Mouse (Mus musculus): Measurements from ENCODE around the gene Slc27a1. TPM values are rescaled to one million over a fixed set of nuclear protein-coding genes. Genes with fewer than 3 reads are reported as not detected.

Slc27a1 gene
- total and polyA plus RNA-seq, 3 experiments, result 0.46 to 1.3 TPM; not detected in 1

DNA sequence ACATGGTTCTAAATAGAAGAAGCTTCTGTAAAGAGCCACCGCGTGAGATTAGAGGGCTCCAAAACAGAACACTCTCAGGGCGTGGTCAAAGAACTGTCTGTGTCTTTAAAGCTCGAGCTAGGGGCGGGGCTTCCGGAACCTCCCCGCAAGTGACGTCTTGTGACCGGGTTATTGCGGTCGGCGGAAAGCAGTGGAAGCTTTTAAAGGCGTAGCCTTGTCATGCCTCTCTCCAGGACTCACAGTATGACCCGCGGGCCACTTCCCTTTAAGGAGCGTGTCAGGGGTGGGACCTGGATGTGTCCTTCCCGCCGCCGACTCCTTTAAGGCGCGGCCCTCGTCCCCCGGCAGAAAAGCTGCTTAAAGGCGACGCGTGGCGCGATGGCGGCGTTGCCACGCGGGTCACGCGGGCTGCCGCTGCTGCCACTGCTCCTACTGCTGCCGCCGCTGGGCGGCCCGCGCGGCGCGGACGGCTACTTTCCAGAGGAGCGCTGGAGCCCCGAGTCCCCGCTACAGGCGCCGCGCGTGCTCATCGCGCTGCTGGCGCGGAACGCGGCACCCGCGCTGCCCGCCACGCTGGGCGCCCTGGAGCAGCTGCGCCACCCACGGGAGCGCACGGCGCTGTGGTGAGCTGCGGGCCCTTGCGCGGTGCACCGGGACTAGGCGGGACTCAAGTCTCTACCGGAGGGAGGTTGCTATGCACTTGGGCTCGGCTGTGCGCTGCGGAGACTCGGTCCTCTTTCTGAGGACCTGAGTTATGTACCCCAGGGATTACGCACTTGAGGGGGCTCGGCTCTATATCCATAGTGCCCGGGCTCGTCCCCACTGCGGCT lies 42.4 kb downstream of the Slc27a1 start, which contains the start of gene Colgalt1 (continued):
- TF ChIP-seq MYC (IDR thresholded peaks at IDR 0.05; ENCODE audit: low read depth, low read length) (peak; percentile 79; the same call in 1 of the 2 replicates), ZMIZ1 (IDR thresholded peaks at IDR 0.05; ENCODE audit: low read depth, low read length) (0 out of 2 replicates have a peak, but pooled peaks have one; percentile 62), ZNF384 (IDR thresholded peaks at IDR 0.05; ENCODE audit: low read depth, low read length) (no peak), HCFC1 (IDR thresholded peaks at IDR 0.05; ENCODE audit: low read depth, low read length) (peak; percentile 87), ETS1 (IDR thresholded peaks at IDR 0.05; ENCODE audit: low read depth, low read length) (0 out of 2 replicates have a peak, but pooled peaks have one; percentile 9), GATA1 (IDR thresholded peaks at IDR 0.05; ENCODE audit: low read depth, low read length) (no peak), POLR2AphosphoS5 (IDR thresholded peaks at IDR 0.05; ENCODE audit: borderline replicate concordance, low read depth, low read length) (no peak), POLR2AphosphoS2 (IDR thresholded peaks at IDR 0.05; ENCODE audit: low read length) (no peak), USF2 (IDR thresholded peaks at IDR 0.05; ENCODE audit: borderline replicate concordance in 1 of 2, insufficient read depth in 1 of 2, low read depth in 1 of 2, low read length in 2 of 2) (peak in 1 of 2 experiments; percentile 69; a peak in 1 of 4 replicates), RAD21 (IDR thresholded peaks at IDR 0.05; ENCODE audit: low read depth, low read length) (no peak), TCF12 (IDR thresholded peaks at IDR 0.05; ENCODE audit: low read depth, low read length) (no peak), E2F4 (IDR thresholded peaks at IDR 0.05; ENCODE audit: borderline replicate concordance, low read depth, low read length) (0 out of 2 replicates have a peak, but pooled peaks have one; percentile 24), MEF2A (IDR thresholded peaks at IDR 0.05; ENCODE audit: extremely low read depth, insufficient replicate concordance, low read depth, low read length, poor library complexity, severe bottlenecking) (no peak), SIN3A (IDR thresholded peaks at IDR 0.05; ENCODE audit: low read length) (peak; percentile 99), ELF1 (IDR thresholded peaks at IDR 0.05; ENCODE audit: low read depth, low read length) (peak; percentile 86), TAL1 (IDR thresholded peaks at IDR 0.05; ENCODE audit: low read length) (no peak), CHD2 (IDR thresholded peaks at IDR 0.05; ENCODE audit: low read length) (no peak), BHLHE40 (IDR thresholded peaks at IDR 0.05; ENCODE audit: borderline replicate concordance, low read depth, low read length) (no peak), JUND (IDR thresholded peaks at IDR 0.05; ENCODE audit: low read depth, low read length) (no peak)

DNA sequence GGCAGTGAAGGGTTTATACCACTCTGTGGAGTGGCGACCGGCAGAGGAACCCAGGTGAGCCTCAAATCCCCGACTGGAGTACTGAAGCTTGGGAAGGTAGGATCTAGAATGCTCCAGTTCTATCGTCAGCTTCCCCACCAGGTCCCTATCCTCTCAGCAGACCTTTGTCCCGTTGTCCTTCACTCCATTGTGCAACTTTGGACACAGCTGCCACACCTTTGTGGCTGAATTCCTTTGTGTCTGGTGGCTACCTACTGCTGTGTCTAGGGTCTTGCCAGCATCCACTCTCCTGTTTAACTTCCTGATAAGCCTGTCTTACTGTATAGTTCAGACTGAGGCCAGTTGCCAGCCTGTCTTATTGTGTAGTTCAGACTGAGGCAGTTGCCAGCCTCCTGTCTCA lies 43.5 kb downstream of the Slc27a1 start:
- H3K27me3 ChIP-seq (ENCODE audit: control insufficient read depth in 1 of 2, insufficient read depth in 2 of 2, low read length in 2 of 2), result no peaks in the 10 kb centered on the region
- no peak overlapping the region for H3K27ac ChIP-seq (ENCODE audit: control insufficient read depth, low read depth, low read length)
- TF ChIP-seq NELFE (IDR thresholded peaks at IDR 0.05; ENCODE audit: low read depth, low read length) (no peak), JUND (IDR thresholded peaks at IDR 0.05; ENCODE audit: low read depth, low read length) (no peak), MAZ (IDR thresholded peaks at IDR 0.05; ENCODE audit: low read depth, low read length) (no peak), USF1 (IDR thresholded peaks at IDR 0.05; ENCODE audit: low read depth, low read length) (no peak), BHLHE40 (IDR thresholded peaks at IDR 0.05; ENCODE audit: borderline replicate concordance, low read depth, low read length) (no peak), ZKSCAN1 (IDR thresholded peaks at IDR 0.05; ENCODE audit: low read depth, low read length) (no peak), MEF2A (IDR thresholded peaks at IDR 0.05; ENCODE audit: extremely low read depth, insufficient replicate concordance, low read depth, low read length, poor library complexity, severe bottlenecking) (no peak), HCFC1 (IDR thresholded peaks at IDR 0.05; ENCODE audit: low read depth, low read length) (no peak), TAL1 (IDR thresholded peaks at IDR 0.05; ENCODE audit: low read length) (no peak), POLR2AphosphoS5 (IDR thresholded peaks at IDR 0.05; ENCODE audit: borderline replicate concordance, low read depth, low read length) (no peak), USF2 (IDR thresholded peaks at IDR 0.05; ENCODE audit: borderline replicate concordance in 1 of 2, insufficient read depth in 1 of 2, low read depth in 1 of 2, low read length in 2 of 2) (no peak)
- peaks cover 19% of the 10 kb centered on the region for H3K79me2 ChIP-seq (ENCODE audit: control insufficient read depth, insufficient read depth, low read length, poor library complexity)
- H3K9me3 ChIP-seq (replicated peaks; ENCODE audit: insufficient read depth, low read length), result no peaks in the 10 kb centered on the region
- peak; percentile 22 for DNase-seq (ENCODE audit: low read depth, low spot score)
- H3K9ac ChIP-seq (ENCODE audit: control insufficient read depth, low read depth, low read length, poor library complexity, severe bottlenecking), result peak overlapping the region; percentile 86
- peaks cover 0 to 5% of the 10 kb centered on the region in 2 experiments; a peak in 3 of 4 replicates for H3K36me3 ChIP-seq (ENCODE audit: control insufficient read depth in 1 of 2, insufficient read depth in 2 of 2, low read length in 2 of 2)
- peaks cover 6 to 11% of the 10 kb centered on the region in 2 experiments; a peak in 2 of 4 replicates for H3K4me1 ChIP-seq (ENCODE audit: control insufficient read depth in 1 of 2, insufficient read depth in 2 of 2, low read length in 2 of 2)
- H3K4me3 ChIP-seq (ENCODE audit: control insufficient read depth in 1 of 2, insufficient read depth in 1 of 2, low read depth in 2 of 2, low read length in 2 of 2), result peak overlapping the region; percentile 81 to 93

All from MEL (cell line).